In the genomic region with DNA sequence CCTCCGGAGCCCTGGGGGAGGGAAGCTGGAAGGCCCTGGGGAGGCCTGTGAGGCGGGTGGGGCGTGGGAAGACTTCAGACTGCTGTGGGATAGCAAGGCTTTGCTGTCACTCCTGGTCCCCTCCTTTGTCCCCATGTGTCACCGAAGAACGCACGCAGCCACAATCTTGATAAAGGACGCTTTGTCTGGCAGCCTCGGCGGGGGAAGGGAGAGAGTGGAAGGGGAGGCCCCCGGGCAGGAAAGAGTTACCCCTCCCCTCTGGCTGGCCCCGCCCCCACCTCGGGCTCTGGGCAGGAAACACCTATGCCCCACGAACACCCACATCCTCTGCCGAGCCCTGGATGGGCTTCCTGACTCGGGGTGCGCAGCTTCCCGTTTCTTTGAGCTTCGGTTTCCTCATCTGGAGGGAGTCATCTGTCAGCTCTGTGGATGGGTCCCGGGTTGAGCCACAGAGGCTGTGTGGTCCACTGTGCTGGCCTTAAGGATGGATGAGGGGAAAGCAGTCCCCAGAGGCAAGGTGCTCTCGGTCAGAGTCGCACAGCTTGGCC, we compare ENCODE assay signal across 8 mouse cellular contexts.
DNase-seq lines count a peak whose midpoint lies in the region; ATAC-seq and TF ChIP-seq lines count a peak whose summit lies in the region.

No protein-coding gene starts in this region.

- in situ Hi-C loops in CH12.LX (cut with MboI; ENCODE audit: low pct_ligation_motif_present, low pct_unique_long_range_greater_than_20kb, low sequenced_read_pairs), result no loop called here

- dilution Hi-C loops in CH12.LX (cut with MboI; ENCODE audit: extremely low pct_ligation_motif_present, extremely low pct_unique_long_range_greater_than_20kb, low sequenced_read_pairs), result no loop called here

- H3K79me2 ChIP-seq in CH12.LX (replicated peaks; ENCODE audit: control insufficient read depth, extremely low read depth, insufficient read depth, poor library complexity, severe bottlenecking), result no peaks in the 10 kb centered on the region

- no peaks in the 10 kb centered on the region for H3K27me3 ChIP-seq in CH12.LX (replicated peaks)
- peaks cover 9% of the 10 kb centered on the region; the same call in 1 of the 2 replicates for H3K27me3 ChIP-seq in heart, embryonic 13.5 days (replicated peaks)
- H3K27me3 ChIP-seq in kidney, embryonic 16.5 days (ENCODE audit: insufficient read depth, low read length), result peaks cover 35% of the 10 kb centered on the region

- TF ChIP-seq POLR2A in CH12.LX (IDR thresholded peaks at IDR 0.05; ENCODE audit: low read depth, low read length), result no peak

- H3K27ac ChIP-seq in CH12.LX (ENCODE audit: insufficient read depth, low read depth), result no peak overlapping the region
- H3K27ac ChIP-seq in brown adipose tissue, adult 24 weeks (replicated peaks; ENCODE audit: low read depth, low read length), result peak overlapping the region; percentile 92
- peak overlapping the region; percentile 73 for H3K27ac ChIP-seq in heart, embryonic 13.5 days (replicated peaks)
- peak overlapping the region; percentile 73 for H3K27ac ChIP-seq in kidney, embryonic 16.5 days (ENCODE audit: low read length)

- no peak for TF ChIP-seq CTCF in CH12.LX (conservative IDR thresholded peaks at IDR 0.05 in 1 of 2, IDR thresholded peaks at IDR 0.05 in 1 of 2; ENCODE audit: low read depth in 2 of 2, low read length in 2 of 2)

- DNase-seq in CH12.LX (ENCODE audit: extremely low read depth), result peak; percentile 33
- peak; percentile 80 for DNase-seq in lung, postnatal 36 days
- DNase-seq in spleen, postnatal 10 days (ENCODE audit: low spot score in 2 of 2), result peak; percentile 53 to 85
- DNase-seq in cerebellum, postnatal 25 days, result no peak
- no peak for DNase-seq in urinary bladder, adult 18-20 months (ENCODE audit: low spot score in 2 of 2)

- no peak overlapping the region for H3K4me2 ChIP-seq in CH12.LX (ENCODE audit: insufficient read depth, low read depth, poor library complexity, severe bottlenecking)
- H3K4me2 ChIP-seq in heart, embryonic 13.5 days, result peak overlapping the region; percentile 64
- H3K4me2 ChIP-seq in kidney, embryonic 16.5 days (replicated peaks; ENCODE audit: low read depth, low read length), result peak overlapping the region; percentile 42

- TF ChIP-seq EP300 in CH12.LX (IDR thresholded peaks at IDR 0.05; ENCODE audit: low read length), result no peak

- 3% methylated on average over 21 of the region's 21 CpGs for WGBS in heart, embryonic 13.5 days
- WGBS in kidney, embryonic 16.5 days, result 3% methylated on average over 21 of the region's 21 CpGs

- no peaks in the 10 kb centered on the region for H3K4me1 ChIP-seq in CH12.LX (ENCODE audit: control insufficient read depth in 1 of 2, insufficient read depth in 2 of 2)
- peaks cover 22% of the 10 kb centered on the region for H3K4me1 ChIP-seq in brown adipose tissue, adult 24 weeks (ENCODE audit: control insufficient read depth, insufficient read depth, insufficient read length, low read length)
- peaks cover 73% of the 10 kb centered on the region for H3K4me1 ChIP-seq in heart, embryonic 13.5 days
- H3K4me1 ChIP-seq in kidney, embryonic 16.5 days (ENCODE audit: insufficient read depth, low read length), result peaks cover 46% of the 10 kb centered on the region

- H3K9me3 ChIP-seq in CH12.LX (replicated peaks; ENCODE audit: low read length), result peaks cover 92% of the 10 kb centered on the region
- H3K9me3 ChIP-seq in heart, embryonic 13.5 days, result no peaks in the 10 kb centered on the region
- H3K9me3 ChIP-seq in kidney, embryonic 16.5 days (ENCODE audit: low read length), result no peaks in the 10 kb centered on the region

- TF ChIP-seq RAD21 in CH12.LX (IDR thresholded peaks at IDR 0.05; ENCODE audit: low read depth, low read length), result no peak

- no peak overlapping the region for H3K4me3 ChIP-seq in CH12.LX (replicated peaks in 1 of 3; ENCODE audit: low read depth in 2 of 3, low read length in 2 of 3, poor library complexity in 1 of 3)
- peak overlapping the region; percentile 4; the same call in 1 of the 2 replicates for H3K4me3 ChIP-seq in brown adipose tissue, adult 24 weeks (ENCODE audit: insufficient read depth, low read depth, low read length)
- peak overlapping the region; percentile 36 for H3K4me3 ChIP-seq in heart, embryonic 13.5 days
- H3K4me3 ChIP-seq in kidney, embryonic 16.5 days (ENCODE audit: low read length), result peak overlapping the region; percentile 15; the same call in 1 of the 2 replicates

- H3K9ac ChIP-seq in CH12.LX (ENCODE audit: insufficient read depth, low read depth), result no peak overlapping the region
- peak overlapping the region; percentile 69 for H3K9ac ChIP-seq in heart, embryonic 13.5 days
- no peak overlapping the region for H3K9ac ChIP-seq in kidney, embryonic 16.5 days (replicated peaks; ENCODE audit: low read length)

- no peak; the same call in 1 of the 2 replicates for ATAC-seq in heart, embryonic 13.5 days (ENCODE audit: extremely low read depth, insufficient number of reproducible peaks, low FRiP score, low TSS enrichment)
- peak; percentile 59 for ATAC-seq in kidney, embryonic 16.5 days (ENCODE audit: low FRiP score, low TSS enrichment)

- H3K36me3 ChIP-seq in CH12.LX (replicated peaks in 1 of 2; ENCODE audit: control insufficient read depth in 1 of 2, insufficient read depth in 1 of 2, low read length in 1 of 2), result no peaks in the 10 kb centered on the region
- no peaks in the 10 kb centered on the region for H3K36me3 ChIP-seq in heart, embryonic 13.5 days
- H3K36me3 ChIP-seq in kidney, embryonic 16.5 days (ENCODE audit: insufficient read depth, low read length), result no peaks in the 10 kb centered on the region

TF ChIP-seq in CH12.LX, 34 proteins besides CTCF, POLR2A, EP300 and RAD21:
- TF ChIP-seq ZMIZ1 (IDR thresholded peaks at IDR 0.05; ENCODE audit: low read depth, low read length), result no peak
- TF ChIP-seq CHD2 (IDR thresholded peaks at IDR 0.05; ENCODE audit: low read length), result no peak
- no peak for TF ChIP-seq SMC3 (IDR thresholded peaks at IDR 0.05; ENCODE audit: low read depth, low read length)
- no peak for TF ChIP-seq USF2 (conservative IDR thresholded peaks at IDR 0.05; ENCODE audit: low read depth, low read length)
- TF ChIP-seq MAX (IDR thresholded peaks at IDR 0.05; ENCODE audit: low read length), result no peak
- TF ChIP-seq JUN (IDR thresholded peaks at IDR 0.05; ENCODE audit: insufficient read depth, low read depth, low read length), result no peak
- TF ChIP-seq POLR2AphosphoS2 (IDR thresholded peaks at IDR 0.05; ENCODE audit: low read depth, low read length), result no peak
- TF ChIP-seq JUND (conservative IDR thresholded peaks at IDR 0.05; ENCODE audit: low read depth, low read length), result no peak
- no peak for TF ChIP-seq NRF1 (IDR thresholded peaks at IDR 0.05; ENCODE audit: low read depth, low read length)
- TF ChIP-seq GABPA (IDR thresholded peaks at IDR 0.05; ENCODE audit: insufficient replicate concordance, low read depth, low read length), result no peak
TF ChIP-seq in CH12.LX: peak in this region for 0.

Comparison
In these comparisons a context has a peak if more than half of its experiments do, and no peak if none do; other contexts are left out.
1. DNase-seq: peak in CH12.LX (single experiment), lung, postnatal 36 days (single experiment) and spleen, postnatal 10 days (2 of 2); none in cerebellum, postnatal 25 days (0 of 2) and urinary bladder, adult 18-20 months (0 of 2).
2. H3K4me3 ChIP-seq: peak in brown adipose tissue, adult 24 weeks (single experiment), heart, embryonic 13.5 days (single experiment) and kidney, embryonic 16.5 days (single experiment); none in CH12.LX (0 of 3).